Mouse (Mus musculus) liver, adult 2 months (tissue): ENCODE data around the gene Foxd4.

Source experiments
- CTCF ChIP-seq: fragments of 200-500 bp; IDR thresholded peaks from 2 replicates; pipeline ENCODE4 v1.5.1; 2011; ENCODE audit warnings: low read depth, low read length, control low read depth
- POLR2A ChIP-seq: fragments of 200-500 bp; IDR thresholded peaks from 2 replicates; pipeline ENCODE4 v1.6.1; 2011; ENCODE audit warnings: low read length, control low read depth; ENCODE audit not compliant: insufficient read depth; ENCODE audit errors: extremely low read depth

DNA sequence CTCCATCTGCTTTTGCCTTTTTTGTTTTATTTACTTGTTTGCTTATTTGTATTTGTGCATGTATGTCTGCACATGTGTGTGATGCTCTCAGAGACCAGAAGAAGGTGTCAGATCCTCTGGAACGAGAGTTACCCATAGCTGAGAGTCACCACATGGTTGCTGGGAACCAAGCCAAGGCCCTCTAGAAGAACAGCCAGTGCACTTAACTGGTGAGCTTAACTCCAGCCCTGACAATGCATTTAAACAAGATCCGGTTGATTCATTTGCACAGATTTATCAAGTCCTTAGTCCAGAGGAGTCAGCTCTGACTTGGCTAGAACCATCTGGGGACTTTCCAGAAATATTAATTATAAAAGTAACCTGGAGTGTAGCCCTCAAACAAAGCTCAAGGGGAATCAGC is 27.1 kb downstream of the Foxd4 start:
- TF ChIP-seq CTCF (no peak), POLR2A (no peak)
